Mouse (Mus musculus) cerebellum, adult 2 months (tissue): Measurements from ENCODE around the gene Wdr18. TPM values are rescaled to one million over a fixed set of nuclear protein-coding genes. Genes with fewer than 3 reads are reported as not detected.

Source experiments
- DNase-seq, 2 experiments: peaks; one replicate each; pipeline ENCODE4 v3.0.0; 2021
- H3K27ac ChIP-seq: fragments of 200-500 bp; 2 replicates; pipeline ENCODE4 v1.5.1; 2012; ENCODE audit warnings: low read length, control low read depth, inconsistent platforms; ENCODE audit not compliant: insufficient read depth
- H3K27me3 ChIP-seq: fragments of 200-500 bp; 2 replicates; pipeline ENCODE4 v1.6.1; 2012; ENCODE audit warnings: inconsistent platforms, mild to moderate bottlenecking, low read length, moderate library complexity; ENCODE audit not compliant: control insufficient read depth, insufficient read depth
- H3K4me1 ChIP-seq: fragments of 200-500 bp; 2 replicates; pipeline ENCODE4 v1.6.1; 2011; ENCODE audit warnings: low read length; ENCODE audit not compliant: control insufficient read depth, insufficient read depth
- H3K4me3 ChIP-seq: fragments of 200-500 bp; replicated peaks from 2 replicates; pipeline ENCODE3; 2011; ENCODE audit warnings: mild to moderate bottlenecking, low read depth, low read length, control low read depth; ENCODE audit not compliant: insufficient read depth
- CTCF ChIP-seq: fragments of 200-500 bp; IDR thresholded peaks from 2 replicates; pipeline ENCODE4 v1.5.1; 2011; ENCODE audit warnings: low read depth, mild to moderate bottlenecking, control low read depth, low read length, moderate library complexity, borderline replicate concordance; ENCODE audit not compliant: insufficient read depth
- POLR2A ChIP-seq: fragments of 200-500 bp; IDR thresholded peaks from 2 replicates; pipeline ENCODE4 v1.6.1; 2011; ENCODE audit warnings: low read length, control low read depth, borderline replicate concordance; ENCODE audit not compliant: insufficient read depth
- WGBS: fragments of 180-500 bp; shearing (Covaris S2); methylation state at CpG from one replicate; pipeline ENCODE4 v1.1.7; 2018; 5-methylcytosine and 5-hydroxymethylcytosine counted together
- polyA plus RNA-seq: library from polyadenylated mRNA; depleted of rRNA; stranded (reverse); fragments of >200 nt; gene quantifications from 2 replicates; pipeline ENCODE4 v1.2.3, GENCODE M21; 2012

The Wdr18 gene
- polyA plus RNA-seq, 1 experiment: 57.4 TPM

- Histone ChIP-seq H3K27me3 (no peaks in the 10 kb centered on the region), H3K4me1 (peaks cover 72% of the 10 kb centered on the region), H3K27ac (no peak overlapping the region), H3K4me3 (no peak overlapping the region)
- 49% methylated on average over 16 of the region's 16 CpGs for WGBS
- no peak for TF ChIP-seq POLR2A
- no peak for TF ChIP-seq CTCF
- no peak for DNase-seq
Measured at GRCm38 (mm10) chr10:79934794-79935569, 25.0 kb upstream of the Wdr18 start.

- WGBS: 48% methylated on average over 10 of the region's 10 CpGs
- no peaks in the 10 kb centered on the region for H3K27me3 ChIP-seq
- no peak overlapping the region for H3K27ac ChIP-seq
- no peak for DNase-seq
- H3K4me3 ChIP-seq: no peak overlapping the region
- no peak for TF ChIP-seq POLR2A
- TF ChIP-seq CTCF: no peak
- peaks cover 60% of the 10 kb centered on the region for H3K4me1 ChIP-seq
Measured at GRCm38 (mm10) chr10:79936284-79936910, 23.6 kb upstream of the Wdr18 start.

GRCm38 (mm10) chr10:79936911-79937441 lies 23.0 kb upstream of the Wdr18 start:
- no peaks in the 10 kb centered on the region for H3K27me3 ChIP-seq
- no peak for TF ChIP-seq POLR2A
- TF ChIP-seq CTCF: no peak
- no peak overlapping the region for H3K4me3 ChIP-seq
- peak; percentile 74 to 76 for DNase-seq
- H3K4me1 ChIP-seq: peaks cover 54% of the 10 kb centered on the region
- WGBS: 3% methylated on average over 27 of the region's 27 CpGs
- H3K27ac ChIP-seq: no peak overlapping the region

GRCm38 (mm10) chr10:79937775-79938526 lies 22.0 kb upstream of the Wdr18 start:
- Histone ChIP-seq H3K4me1 (peaks cover 45% of the 10 kb centered on the region), H3K27me3 (no peaks in the 10 kb centered on the region), H3K27ac (no peak overlapping the region), H3K4me3 (no peak overlapping the region)
- no peak for DNase-seq
- TF ChIP-seq CTCF (no peak), POLR2A (no peak)
- WGBS: 50% methylated on average over 11 of the region's 11 CpGs

GRCm38 (mm10) chr10:79940749-79941148 lies 19.2 kb upstream of the Wdr18 start:
- TF ChIP-seq POLR2A (no peak), CTCF (no peak)
- no peak for DNase-seq
- WGBS: 43% methylated on average over 7 of the region's 7 CpGs

GRCm38 (mm10) chr10:79942988-79943387 lies 17.0 kb upstream of the Wdr18 start:
- 91% methylated on average over 1 of the region's 1 CpGs for WGBS
- TF ChIP-seq CTCF (no peak), POLR2A (no peak)

More at GRCm38 (mm10) chr10:79940749-79941148, 19.2 kb upstream of the Wdr18 start:
- Histone ChIP-seq H3K27ac (no peak overlapping the region), H3K4me3 (no peak overlapping the region), H3K27me3 (no peaks in the 10 kb centered on the region), H3K4me1 (peaks cover 20% of the 10 kb centered on the region)

GRCm38 (mm10) chr10:79943471-79943901 lies 16.5 kb upstream of the Wdr18 start:
- Histone ChIP-seq H3K4me1 (peaks cover 5% of the 10 kb centered on the region), H3K27ac (no peak overlapping the region), H3K27me3 (no peaks in the 10 kb centered on the region), H3K4me3 (no peak overlapping the region)
- TF ChIP-seq CTCF (no peak), POLR2A (no peak)
- 79% methylated on average over 9 of the region's 9 CpGs for WGBS
- no peak for DNase-seq

More at GRCm38 (mm10) chr10:79942988-79943387, 17.0 kb upstream of the Wdr18 start:
- no peak for DNase-seq
- Histone ChIP-seq H3K4me3 (no peak overlapping the region), H3K27me3 (no peaks in the 10 kb centered on the region), H3K27ac (no peak overlapping the region), H3K4me1 (peaks cover 10% of the 10 kb centered on the region)
